Mouse (Mus musculus): ENCODE measurements at regions not wholly inside any gene's neighbourhood (a gene's known extent, or its start where the extent isn't known, plus 50 kb on each side); places are given as distances from the start of the nearest gene placed in this dataset.
"Not testable (repeated sequence)": the region's sequence is repeated elsewhere in the genome, so short reads cannot be mapped to it uniquely, and the experiment has no call there.

- WGBS = 72% methylated on average over 8 of the region's 8 CpGs
- no peak overlapping the region for H3K4me2 ChIP-seq (replicated peaks; ENCODE audit: low read depth, low read length, severe bottlenecking)
- no peaks in the 10 kb centered on the region for H3K27me3 ChIP-seq (ENCODE audit: control insufficient read depth, insufficient read depth, low read length)
- ATAC-seq (ENCODE audit: low FRiP score, low read depth) (no peak), DNase-seq (ENCODE audit: low spot score) (no peak)
- no peak overlapping the region for H3K27ac ChIP-seq (replicated peaks; ENCODE audit: low read depth, low read length)
- H3K36me3 ChIP-seq (ENCODE audit: control insufficient read depth, insufficient read depth, low read length) = no peaks in the 10 kb centered on the region
- TF ChIP-seq POLR2A (IDR thresholded peaks at IDR 0.05; ENCODE audit: borderline replicate concordance, extremely low read depth, insufficient read depth, insufficient read length) = no peak
- no peak overlapping the region for H3K4me3 ChIP-seq (replicated peaks; ENCODE audit: low read length)
- H3K4me1 ChIP-seq (ENCODE audit: control insufficient read depth, insufficient read depth, low read length) = no peaks in the 10 kb centered on the region
- H3K9me3 ChIP-seq (ENCODE audit: control insufficient read depth, low read length) = no peaks in the 10 kb centered on the region
- H3K9ac ChIP-seq (ENCODE audit: low read depth, low read length, severe bottlenecking) = no peak overlapping the region
Measured at GRCm38 (mm10) chr8:81286280-81287034, 55.9 kb upstream of the Inpp4b start.

- Histone ChIP-seq H3K27ac (replicated peaks; ENCODE audit: low read depth, low read length) (no peak overlapping the region), H3K36me3 (ENCODE audit: control insufficient read depth, insufficient read depth, low read length) (no peaks in the 10 kb centered on the region), H3K9me3 (ENCODE audit: control insufficient read depth, low read length) (no peaks in the 10 kb centered on the region), H3K4me1 (ENCODE audit: control insufficient read depth, insufficient read depth, low read length) (no peaks in the 10 kb centered on the region), H3K9ac (ENCODE audit: low read depth, low read length, severe bottlenecking) (no peak overlapping the region), H3K27me3 (ENCODE audit: control insufficient read depth, insufficient read depth, low read length) (no peaks in the 10 kb centered on the region), H3K4me2 (replicated peaks; ENCODE audit: low read depth, low read length, severe bottlenecking) (no peak overlapping the region), H3K4me3 (replicated peaks; ENCODE audit: low read length) (no peak overlapping the region)
- DNase-seq (ENCODE audit: low spot score) (peak; percentile 49), ATAC-seq (ENCODE audit: low FRiP score, low read depth) (peak; percentile 93)
- 22% methylated on average over 2 of the region's 2 CpGs for WGBS
- no peak for TF ChIP-seq POLR2A (IDR thresholded peaks at IDR 0.05; ENCODE audit: borderline replicate concordance, extremely low read depth, insufficient read depth, insufficient read length)
Measured at GRCm38 (mm10) chr8:81260089-81260488, 82.3 kb upstream of the Inpp4b start.

GRCm38 (mm10) chr8:81223872-81224271 lies 118.5 kb upstream of the Inpp4b start:
- DNase-seq (ENCODE audit: low spot score) (no peak), ATAC-seq (ENCODE audit: low FRiP score, low read depth) (no peak)
- Histone ChIP-seq H3K9me3 (ENCODE audit: control insufficient read depth, low read length) (no peaks in the 10 kb centered on the region), H3K4me1 (ENCODE audit: control insufficient read depth, insufficient read depth, low read length) (no peaks in the 10 kb centered on the region), H3K27me3 (ENCODE audit: control insufficient read depth, insufficient read depth, low read length) (no peaks in the 10 kb centered on the region), H3K36me3 (ENCODE audit: control insufficient read depth, insufficient read depth, low read length) (no peaks in the 10 kb centered on the region), H3K9ac (ENCODE audit: low read depth, low read length, severe bottlenecking) (no peak overlapping the region), H3K4me2 (replicated peaks; ENCODE audit: low read depth, low read length, severe bottlenecking) (no peak overlapping the region), H3K4me3 (replicated peaks; ENCODE audit: low read length) (no peak overlapping the region), H3K27ac (replicated peaks; ENCODE audit: low read depth, low read length) (no peak overlapping the region)
- WGBS = 86% methylated on average over 3 of the region's 3 CpGs
- no peak for TF ChIP-seq POLR2A (IDR thresholded peaks at IDR 0.05; ENCODE audit: borderline replicate concordance, extremely low read depth, insufficient read depth, insufficient read length)

- H3K4me3 ChIP-seq (replicated peaks; ENCODE audit: low read length); H3K4me2 ChIP-seq (replicated peaks; ENCODE audit: low read depth, low read length, severe bottlenecking); H3K9me3 ChIP-seq (ENCODE audit: control insufficient read depth, low read length); H3K27me3 ChIP-seq (ENCODE audit: control insufficient read depth, insufficient read depth, low read length); H3K9ac ChIP-seq (ENCODE audit: low read depth, low read length, severe bottlenecking); ATAC-seq (ENCODE audit: low FRiP score, low read depth); DNase-seq (ENCODE audit: low spot score); H3K4me1 ChIP-seq (ENCODE audit: control insufficient read depth, insufficient read depth, low read length); H3K36me3 ChIP-seq (ENCODE audit: control insufficient read depth, insufficient read depth, low read length); H3K27ac ChIP-seq (replicated peaks; ENCODE audit: low read depth, low read length): not testable (repeated sequence)
- WGBS = 73% methylated on average over 11 of the region's 11 CpGs
Measured at GRCm38 (mm10) chr8:81187061-81187790, 155.1 kb upstream of the Inpp4b start.

- Histone ChIP-seq H3K27ac (replicated peaks; ENCODE audit: low read depth, low read length) (no peak overlapping the region), H3K27me3 (ENCODE audit: control insufficient read depth, insufficient read depth, low read length) (no peaks in the 10 kb centered on the region), H3K4me3 (replicated peaks; ENCODE audit: low read length) (no peak overlapping the region), H3K9me3 (ENCODE audit: control insufficient read depth, low read length) (no peaks in the 10 kb centered on the region), H3K4me1 (ENCODE audit: control insufficient read depth, insufficient read depth, low read length) (no peaks in the 10 kb centered on the region), H3K4me2 (replicated peaks; ENCODE audit: low read depth, low read length, severe bottlenecking) (no peak overlapping the region), H3K9ac (ENCODE audit: low read depth, low read length, severe bottlenecking) (no peak overlapping the region), H3K36me3 (ENCODE audit: control insufficient read depth, insufficient read depth, low read length) (no peaks in the 10 kb centered on the region)
- ATAC-seq (ENCODE audit: low FRiP score, low read depth) (no peak), DNase-seq (ENCODE audit: low spot score) (no peak)
- 72% methylated on average over 1 of the region's 1 CpGs for WGBS
- no peak for TF ChIP-seq POLR2A (IDR thresholded peaks at IDR 0.05; ENCODE audit: borderline replicate concordance, extremely low read depth, insufficient read depth, insufficient read length)
Measured at GRCm38 (mm10) chr8:81175537-81175936, 160.8 kb upstream of the Usp38 start.
